Mouse (Mus musculus): ENCODE measurements around the gene Eif3j1. TPM values are rescaled to one million over a fixed set of nuclear protein-coding genes. Genes with fewer than 3 reads are reported as not detected.
"Not testable (repeated sequence)": the region's sequence is repeated elsewhere in the genome, so short reads cannot be mapped to it uniquely, and the experiment has no call there.

Gene Eif3j1
- total RNA-seq, 1 experiment from 2014 or later, result 32.9 TPM

DNA sequence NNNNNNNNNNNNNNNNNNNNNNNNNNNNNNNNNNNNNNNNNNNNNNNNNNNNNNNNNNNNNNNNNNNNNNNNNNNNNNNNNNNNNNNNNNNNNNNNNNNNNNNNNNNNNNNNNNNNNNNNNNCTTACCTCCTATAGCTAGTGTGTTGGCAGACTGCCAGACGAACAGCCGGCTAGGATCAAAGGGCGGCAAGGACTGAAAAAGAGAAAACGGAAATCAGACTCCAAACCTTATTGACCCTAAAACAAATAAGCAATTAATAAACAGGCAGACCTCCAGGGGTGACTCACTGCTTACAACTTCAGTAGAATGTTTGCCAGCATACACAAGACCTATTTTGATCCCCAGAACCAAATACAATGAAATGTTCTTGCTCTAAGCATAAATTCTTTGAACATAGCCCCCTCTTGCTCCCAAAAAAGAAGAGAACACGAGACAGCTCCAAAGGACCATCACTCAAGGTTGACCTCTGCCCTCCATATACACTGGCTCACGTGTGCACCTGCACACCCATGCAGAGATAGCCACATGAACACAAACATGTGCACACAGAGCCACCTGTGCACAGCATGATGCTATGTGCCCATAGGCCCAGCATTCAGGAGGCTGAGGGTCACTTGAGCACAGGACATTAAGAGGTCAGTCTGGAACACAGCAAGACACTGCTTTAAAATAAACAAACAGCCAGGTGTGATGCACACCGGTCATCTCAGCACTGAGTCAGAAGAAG is 53.5 kb downstream of the Eif3j1 start:
- ATAC-seq (replicated peaks in 1 of 2; ENCODE audit: insufficient read depth in 1 of 2, low FRiP score in 2 of 2, low TSS enrichment in 1 of 2, low read depth in 1 of 2, poor library complexity in 2 of 2, severe bottlenecking in 2 of 2), result no peak

DNA sequence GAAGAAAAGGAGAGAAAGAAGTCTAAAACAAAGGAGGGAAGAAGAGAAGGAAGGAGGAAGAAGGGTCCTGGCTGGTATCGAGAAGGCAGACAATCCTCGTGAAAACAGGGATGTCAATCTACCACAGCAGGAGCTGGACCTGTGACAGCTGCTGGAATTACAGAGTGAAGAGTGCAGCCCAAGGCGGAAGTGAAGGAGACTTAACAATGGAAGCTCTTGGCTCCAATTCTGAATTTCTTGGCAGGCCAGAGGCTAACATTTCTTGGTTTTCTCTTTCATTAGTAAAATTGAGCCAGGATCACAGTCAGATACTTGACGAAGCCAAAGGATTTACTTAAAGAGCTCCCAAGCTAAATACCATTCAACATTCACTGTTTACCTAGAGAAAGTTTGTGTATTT is 58.1 kb downstream of the Eif3j1 start:
- no peak for ATAC-seq (replicated peaks in 1 of 2; ENCODE audit: insufficient read depth in 1 of 2, low FRiP score in 2 of 2, low TSS enrichment in 1 of 2, low read depth in 1 of 2, poor library complexity in 2 of 2, severe bottlenecking in 2 of 2)

DNA sequence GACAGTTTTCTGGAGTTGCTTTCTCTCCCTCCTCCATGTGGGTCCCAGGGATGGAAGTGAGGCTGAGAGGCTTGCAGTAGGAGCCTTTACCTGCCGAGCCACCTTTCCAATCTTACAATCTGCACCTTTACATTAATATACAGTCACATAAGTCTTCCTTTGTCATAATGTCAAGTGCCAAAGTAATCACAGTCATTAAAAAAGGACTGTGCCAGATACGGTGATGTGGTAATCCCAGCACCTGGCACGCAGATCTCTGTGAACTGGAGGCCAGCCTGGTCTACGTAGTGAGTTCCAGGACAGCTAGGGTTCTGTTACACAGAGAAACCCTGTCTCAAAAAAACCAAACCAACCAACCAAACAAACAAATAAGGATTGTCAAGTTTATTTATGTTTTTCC is 65.5 kb downstream of the Eif3j1 start:
- ATAC-seq (replicated peaks in 1 of 2; ENCODE audit: insufficient read depth in 1 of 2, low FRiP score in 2 of 2, low TSS enrichment in 1 of 2, low read depth in 1 of 2, poor library complexity in 2 of 2, severe bottlenecking in 2 of 2), result no peak

DNA sequence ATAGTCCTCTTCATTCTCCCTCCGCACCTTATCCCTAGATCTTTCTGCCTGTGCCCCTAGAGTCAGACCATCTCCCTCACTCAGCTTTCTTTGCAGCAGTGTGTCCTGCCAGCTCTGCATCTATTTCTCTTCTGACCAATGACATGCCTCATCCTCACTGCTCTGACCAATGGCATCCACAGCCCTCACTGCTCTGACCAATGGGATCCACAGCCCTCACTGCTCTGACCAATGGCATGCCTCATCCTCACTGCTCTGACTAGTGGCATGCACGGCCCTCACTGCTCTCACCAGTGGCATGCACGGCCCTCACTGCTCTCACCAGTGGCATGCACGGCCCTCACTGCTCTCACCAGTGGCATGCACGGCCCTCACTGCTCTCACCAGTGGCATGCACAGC is 69.3 kb downstream of the Eif3j1 start:
- ATAC-seq (replicated peaks in 1 of 2; ENCODE audit: insufficient read depth in 1 of 2, low FRiP score in 2 of 2, low TSS enrichment in 1 of 2, low read depth in 1 of 2, poor library complexity in 2 of 2, severe bottlenecking in 2 of 2), result not testable (repeated sequence)

DNA sequence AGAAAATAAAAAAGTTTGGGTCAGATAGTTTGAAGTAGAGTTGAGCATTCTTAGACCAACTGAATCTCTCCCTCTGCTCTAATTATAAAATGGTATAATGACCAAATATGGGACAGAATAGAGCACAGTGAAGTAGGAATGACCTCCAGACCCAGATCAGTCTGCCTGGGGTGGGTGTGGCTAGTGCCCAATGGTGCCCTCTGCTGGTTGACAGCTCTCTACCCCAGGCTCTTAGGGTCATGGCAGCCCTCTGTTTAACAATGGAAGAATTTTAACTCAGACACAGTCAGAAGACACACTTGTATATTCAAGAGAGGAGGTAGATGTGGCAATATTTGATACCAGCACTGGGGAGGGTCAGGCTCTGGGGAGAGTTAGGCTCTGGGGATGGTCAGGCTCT is 73.7 kb downstream of the Eif3j1 start:
- peak; percentile 49 to 71; a peak in 1 of 4 replicates for ATAC-seq (replicated peaks in 1 of 2; ENCODE audit: insufficient read depth in 1 of 2, low FRiP score in 2 of 2, low TSS enrichment in 1 of 2, low read depth in 1 of 2, poor library complexity in 2 of 2, severe bottlenecking in 2 of 2)

Other genes starting within 250 kb of the Eif3j1 start
- not detected in 2 replicates for gene Frmd5, start 221.5 kb upstream of the Eif3j1 start, total RNA-seq (2017)
- gene Casc4, start 161.6 kb upstream of the Eif3j1 start, total RNA-seq (2017), result 36.6 and 41.3 TPM in 2 replicates
- gene Ctdspl2, start 72.5 kb upstream of the Eif3j1 start, total RNA-seq (2017), result 85.4 and 88.9 TPM in 2 replicates
- 1.4 and 1.6 TPM in 2 replicates for gene Mageb3, start 72.5 kb upstream of the Eif3j1 start, total RNA-seq (2017)
- 13.6 and 16.4 TPM in 2 replicates for gene Spg11, start 89.8 kb downstream of the Eif3j1 start, total RNA-seq (2017)
- gene B2m, start 119.1 kb downstream of the Eif3j1 start, total RNA-seq (2017), result 3,422 and 3,507 TPM in 2 replicates
- not detected in 2 replicates for gene Trim69, start 132.2 kb downstream of the Eif3j1 start, total RNA-seq (2017)
- gene Patl2, start 157.6 kb downstream of the Eif3j1 start, total RNA-seq (2017), result 0.44 TPM in 1 of 2 replicates, not detected in the other
- not detected in 2 replicates for gene Terb2, start 157.7 kb downstream of the Eif3j1 start, total RNA-seq (2017)
- gene Sord, start 206.2 kb downstream of the Eif3j1 start, total RNA-seq (2017), result 84.5 and 113 TPM in 2 replicates